In the genomic region with DNA sequence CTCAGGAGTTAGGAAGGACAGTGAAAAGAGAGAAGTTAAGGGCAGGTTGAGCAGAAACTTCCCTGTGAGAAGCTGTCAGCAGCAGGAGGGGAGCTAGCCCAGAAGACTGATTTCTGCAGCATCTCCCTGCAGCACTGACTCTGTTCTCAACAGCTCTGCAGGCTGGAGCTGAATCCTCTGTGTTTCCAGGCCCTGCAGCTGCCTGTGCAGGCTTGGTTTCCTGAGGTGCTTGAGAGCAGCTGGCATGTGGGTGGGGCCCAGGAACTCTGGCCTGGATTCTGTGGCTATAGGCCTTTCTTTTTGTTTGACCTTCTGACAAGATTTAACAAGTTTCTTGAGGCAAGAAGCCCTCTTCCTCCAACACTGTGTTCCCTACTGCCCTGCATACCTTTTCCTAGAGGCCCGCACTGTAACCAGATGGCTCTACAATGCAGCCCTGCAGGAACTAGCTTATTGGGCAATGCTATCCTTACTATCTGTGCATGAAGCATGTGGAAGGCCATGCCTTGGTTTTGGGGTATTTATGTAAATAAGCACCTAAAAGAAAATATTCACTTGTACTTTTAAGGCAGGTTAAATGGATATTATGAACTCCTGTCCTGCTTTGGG, we compare ENCODE assay signal across 9 mouse cellular contexts. TPM values are rescaled to one million over a fixed set of nuclear protein-coding genes. Genes with fewer than 3 reads are reported as not detected.
A peak's percentile ranks its signal among the peaks of the same experiment; 100 is the strongest.
DNase-seq lines count a peak whose midpoint lies in the region; ATAC-seq and TF ChIP-seq lines count a peak whose summit lies in the region.
"Had no signal": no experiment of that assay in that cellular context is flagged by ENCODE, and none has a peak within 500 bp of the region (broad histone marks: within the 10 kb centered on the region; RNA-seq: fewer than 3 reads in every experiment).

No protein-coding gene starts in this region.

- no peaks in the 10 kb centered on the region for H3K27me3 ChIP-seq in ES-Bruce4 (ENCODE audit: control insufficient read depth, insufficient read depth, low read length, poor library complexity, severe bottlenecking)
- no peaks in the 10 kb centered on the region for H3K27me3 ChIP-seq in forebrain, embryonic 12.5 days
- H3K27me3 ChIP-seq in limb, embryonic 12.5 days: no peaks in the 10 kb centered on the region
- H3K27me3 ChIP-seq in neural tube, embryonic 15.5 days (replicated peaks): no peaks in the 10 kb centered on the region
- H3K27me3 ChIP-seq: liver, embryonic 13.5 days had no signal

- ATAC-seq in forebrain, embryonic 12.5 days (ENCODE audit: low FRiP score): peak; percentile 73; the same call in 1 of the 2 replicates
- ATAC-seq in limb, embryonic 12.5 days (ENCODE audit: insufficient number of reproducible peaks, insufficient read depth, low FRiP score, low TSS enrichment, low read depth): no peak; the same call in 1 of the 2 replicates
- ATAC-seq in neural tube, embryonic 15.5 days (ENCODE audit: low FRiP score): peak; percentile 28; the same call in 1 of the 2 replicates
- no peak for ATAC-seq in monocyte, adult 5-6 weeks (replicated peaks; ENCODE audit: insufficient number of reproducible peaks, low FRiP score, low TSS enrichment, poor library complexity, severe bottlenecking)
- no peak for ATAC-seq in erythroblast, adult 5-6 weeks (replicated peaks; ENCODE audit: low FRiP score, poor library complexity, severe bottlenecking)

- no peak overlapping the region for H3K4me2 ChIP-seq in forebrain, embryonic 12.5 days
- H3K4me2 ChIP-seq in limb, embryonic 12.5 days: no peak overlapping the region
- H3K4me2 ChIP-seq in neural tube, embryonic 15.5 days: no peak overlapping the region
- H3K4me2 ChIP-seq: liver, embryonic 13.5 days had no signal

- no peak overlapping the region for H3K9ac ChIP-seq in ES-Bruce4 (ENCODE audit: low read depth, poor library complexity, severe bottlenecking)
- no peak overlapping the region for H3K9ac ChIP-seq in forebrain, embryonic 12.5 days
- H3K9ac ChIP-seq in limb, embryonic 12.5 days (replicated peaks): no peak overlapping the region
- H3K9ac ChIP-seq in neural tube, embryonic 15.5 days (replicated peaks): no peak overlapping the region
- H3K9ac ChIP-seq: liver, embryonic 13.5 days had no signal

- no peaks in the 10 kb centered on the region for H3K4me1 ChIP-seq in ES-Bruce4 (ENCODE audit: control insufficient read depth, insufficient read depth, low read length)
- peaks cover 11% of the 10 kb centered on the region for H3K4me1 ChIP-seq in forebrain, embryonic 12.5 days
- peaks cover 9% of the 10 kb centered on the region for H3K4me1 ChIP-seq in limb, embryonic 12.5 days (replicated peaks)
- H3K4me1 ChIP-seq in neural tube, embryonic 15.5 days: peaks cover 6% of the 10 kb centered on the region
- H3K4me1 ChIP-seq: liver, embryonic 13.5 days had no signal

- TF ChIP-seq CTCF in ES-Bruce4 (IDR thresholded peaks at IDR 0.05; ENCODE audit: low read depth, low read length): no peak

- TF ChIP-seq POLR2A in ES-Bruce4 (IDR thresholded peaks at IDR 0.05; ENCODE audit: insufficient read depth, low read length): no peak

- H3K27ac ChIP-seq in ES-Bruce4 (ENCODE audit: insufficient read depth, low read length): peak overlapping the region; percentile 41; the same call in 1 of the 2 replicates
- H3K27ac ChIP-seq in forebrain, embryonic 12.5 days: peak overlapping the region; percentile 33
- H3K27ac ChIP-seq in limb, embryonic 12.5 days: peak overlapping the region; percentile 60; the same call in 1 of the 2 replicates
- no peak overlapping the region for H3K27ac ChIP-seq in neural tube, embryonic 15.5 days (replicated peaks)
- H3K27ac ChIP-seq: liver, embryonic 13.5 days had no signal

- no peak overlapping the region for H3K4me3 ChIP-seq in ES-Bruce4 (ENCODE audit: low read depth, low read length)
- no peak overlapping the region for H3K4me3 ChIP-seq in forebrain, embryonic 12.5 days (replicated peaks)
- no peak overlapping the region for H3K4me3 ChIP-seq in limb, embryonic 12.5 days (replicated peaks)
- no peak overlapping the region for H3K4me3 ChIP-seq in neural tube, embryonic 15.5 days (replicated peaks)
- H3K4me3 ChIP-seq: liver, embryonic 13.5 days had no signal

- H3K9me3 ChIP-seq in ES-Bruce4 (replicated peaks; ENCODE audit: control insufficient read depth, insufficient read depth, low read length, poor library complexity, severe bottlenecking): no peaks in the 10 kb centered on the region
- no peaks in the 10 kb centered on the region for H3K9me3 ChIP-seq in forebrain, embryonic 12.5 days
- no peaks in the 10 kb centered on the region for H3K9me3 ChIP-seq in limb, embryonic 12.5 days
- H3K9me3 ChIP-seq in neural tube, embryonic 15.5 days (replicated peaks): no peaks in the 10 kb centered on the region
- H3K9me3 ChIP-seq: liver, embryonic 13.5 days had no signal

- DNase-seq in cerebellum, adult 9-11 months: peak; percentile 6
- DNase-seq in cerebellum, adult 9-10 months: no peak
- DNase-seq: liver, embryonic 13.5 days had no signal

- TF ChIP-seq EP300 in ES-Bruce4 (IDR thresholded peaks at IDR 0.05; ENCODE audit: insufficient read depth, low read depth, low read length): peak; percentile 87

- 52% methylated on average over 1 of the region's 1 CpGs for WGBS in forebrain, embryonic 12.5 days
- WGBS in limb, embryonic 12.5 days: 47% methylated on average over 1 of the region's 1 CpGs
- 45% methylated on average over 1 of the region's 1 CpGs for WGBS in neural tube, embryonic 15.5 days

- H3K36me3 ChIP-seq in ES-Bruce4 (ENCODE audit: control insufficient read depth, insufficient read depth, low read length, poor library complexity, severe bottlenecking): no peaks in the 10 kb centered on the region
- H3K36me3 ChIP-seq in forebrain, embryonic 12.5 days (replicated peaks): no peaks in the 10 kb centered on the region
- no peaks in the 10 kb centered on the region for H3K36me3 ChIP-seq in limb, embryonic 12.5 days
- no peaks in the 10 kb centered on the region for H3K36me3 ChIP-seq in neural tube, embryonic 15.5 days
- H3K36me3 ChIP-seq: liver, embryonic 13.5 days had no signal

RNA-seq across cellular contexts. Expression of gene Dip2c, which starts 53.1 kb away (rescaled TPM):
- polyA plus RNA-seq in ES-Bruce4 (2011; ENCODE audit: insufficient read depth, insufficient read length, low read depth, missing spikeins): 7.7 and 8.4 TPM in 2 replicates
- polyA plus RNA-seq in forebrain, embryonic 12.5 days (2016; fragmentation: Nextera tagmentation; extraction: Ambion mirVana): 10.4 and 10.5 TPM in 2 replicates
- 6.5 and 7.2 TPM in 2 replicates for polyA plus RNA-seq in limb, embryonic 12.5 days (2016; fragmentation: Nextera tagmentation; extraction: Ambion mirVana)
- 11.1 and 12.8 TPM in 2 replicates for polyA plus RNA-seq in neural tube, embryonic 15.5 days (2015; fragmentation: Nextera tagmentation; extraction: Ambion mirVana)
- 0.49 to 2.2 TPM (median 1.3 TPM) in 3 replicates for total RNA-seq in monocyte, adult 5-6 weeks (2017)
- total RNA-seq in erythroblast, adult 5-6 weeks (2015; ENCODE audit: low replicate concordance): under 0.01 and 0.21 TPM in 2 replicates
- 0.42 and 0.60 TPM in 2 replicates for total RNA-seq in erythroblast, adult 5-6 weeks (2017; ENCODE audit: low replicate concordance)

Comparison
In these comparisons a context has a peak if more than half of its experiments do, and no peak if none do; other contexts are left out.
1. ATAC-seq: peak in forebrain, embryonic 12.5 days (single experiment) and neural tube, embryonic 15.5 days (single experiment); none in limb, embryonic 12.5 days (single experiment), monocyte, adult 5-6 weeks (single experiment) and erythroblast, adult 5-6 weeks (single experiment).